Mouse (Mus musculus) cortical plate, adult 2 months (tissue): ENCODE results near the gene Sh2d4b.

Source experiments
- CTCF ChIP-seq: fragments of 200-500 bp; IDR thresholded peaks from 2 replicates; pipeline ENCODE4 v1.5.1; 2011; ENCODE audit warnings: mild to moderate bottlenecking, control low read depth, low read length; ENCODE audit not compliant: insufficient read depth; ENCODE audit errors: extremely low read depth
- POLR2A ChIP-seq: fragments of 200-500 bp; IDR thresholded peaks from 2 replicates; pipeline ENCODE4 v1.6.1; 2011; ENCODE audit warnings: mild to moderate bottlenecking, low read length, control low read depth; ENCODE audit not compliant: insufficient read depth; ENCODE audit errors: extremely low read depth

GRCm38 (mm10) chr14:40929943-40930342 is 36.9 kb upstream of the Sh2d4b start:
- TF ChIP-seq CTCF (no peak), POLR2A (no peak)
